Mouse (Mus musculus): ENCODE data around the gene Sgta. TPM values are rescaled to one million over a fixed set of nuclear protein-coding genes. Genes with fewer than 3 reads are reported as not detected.
"Not testable (repeated sequence)": the region's sequence is repeated elsewhere in the genome, so short reads cannot be mapped to it uniquely, and the experiment has no call there.

Gene Sgta
- polyA plus RNA-seq, 1 experiment from 2014 or later: 242 TPM

DNA sequence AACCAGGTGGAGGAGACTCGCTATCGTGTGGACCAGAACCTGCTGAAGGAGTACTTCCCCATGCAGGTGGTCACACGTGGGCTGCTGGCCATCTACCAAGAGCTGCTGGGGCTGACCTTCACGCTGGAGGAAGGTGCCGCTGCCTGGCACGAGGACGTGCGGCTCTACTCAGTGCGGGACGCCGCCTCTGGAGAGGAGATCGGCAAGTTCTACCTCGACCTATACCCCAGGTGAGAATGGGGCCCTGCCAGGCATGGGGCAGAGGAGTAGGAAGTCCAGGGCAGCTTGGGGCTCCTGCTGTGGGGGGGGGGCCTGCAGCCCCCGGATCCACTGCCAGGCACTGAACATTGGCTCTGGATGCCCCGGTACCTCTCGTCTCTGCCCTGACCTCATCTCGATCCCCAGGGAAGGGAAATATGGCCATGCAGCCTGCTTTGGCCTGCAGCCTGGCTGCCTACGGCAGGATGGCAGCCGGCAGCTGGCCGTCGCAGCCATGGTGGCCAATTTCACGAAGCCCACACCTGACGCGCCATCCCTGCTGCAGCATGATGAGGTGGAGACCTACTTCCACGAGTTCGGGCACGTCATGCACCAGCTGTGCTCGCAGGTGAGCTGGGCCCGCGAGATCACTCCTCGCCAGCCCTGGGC lies 20.2 kb upstream of the Sgta start:
- Histone ChIP-seq H3K4me2 (replicated peaks) (no peak overlapping the region), H3K9me3 (no peaks in the 10 kb centered on the region), H3K27ac (no peak overlapping the region), H3K4me3 (no peak overlapping the region), H3K27me3 (no peaks in the 10 kb centered on the region), H3K36me3 (peaks cover 79% of the 10 kb centered on the region), H3K9ac (no peak overlapping the region), H3K4me1 (no peaks in the 10 kb centered on the region)
- ATAC-seq (ENCODE audit: insufficient number of reproducible peaks, insufficient read depth, low FRiP score, low TSS enrichment): no peak
- 89% methylated on average over 31 of the region's 31 CpGs for WGBS

DNA sequence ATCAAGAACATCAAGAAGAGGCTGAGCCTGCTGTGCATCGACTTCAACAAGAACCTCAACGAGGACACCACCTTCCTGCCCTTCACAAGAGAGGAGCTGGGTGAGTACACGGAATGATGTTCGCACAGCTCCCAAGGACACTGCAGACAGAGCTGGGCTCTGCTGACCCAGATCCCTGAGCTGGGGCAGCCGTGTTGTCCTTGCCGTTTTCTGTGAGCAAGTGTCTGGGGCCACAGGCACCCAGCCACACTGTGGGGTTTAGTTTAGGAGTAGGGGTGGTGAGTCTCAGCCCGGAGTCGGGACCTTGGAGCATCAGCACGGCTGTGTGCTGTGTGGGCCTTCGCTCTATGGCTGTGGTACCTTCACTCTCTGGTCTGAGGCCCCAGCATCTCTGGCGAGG lies 17.9 kb upstream of the Sgta start:
- Histone ChIP-seq H3K36me3 (peaks cover 98% of the 10 kb centered on the region), H3K4me3 (no peak overlapping the region), H3K9me3 (no peaks in the 10 kb centered on the region), H3K4me1 (no peaks in the 10 kb centered on the region), H3K9ac (no peak overlapping the region), H3K27ac (no peak overlapping the region), H3K4me2 (replicated peaks) (no peak overlapping the region), H3K27me3 (no peaks in the 10 kb centered on the region)
- no peak for ATAC-seq (ENCODE audit: insufficient number of reproducible peaks, insufficient read depth, low FRiP score, low TSS enrichment)
- WGBS: 93% methylated on average over 11 of the region's 11 CpGs

- 0 out of 2 replicates have a peak, but pooled peaks cover 2% of the 10 kb centered on the region for H3K4me1 ChIP-seq
- no peak overlapping the region for H3K4me2 ChIP-seq (replicated peaks)
- H3K27ac ChIP-seq: no peak overlapping the region
- H3K4me3 ChIP-seq: no peak overlapping the region
- no peaks in the 10 kb centered on the region for H3K27me3 ChIP-seq
- whole genome bisulfite sequencing: 89% methylated on average over 1 of the region's 1 CpGs
- no peak overlapping the region for H3K9ac ChIP-seq
- ATAC-seq (ENCODE audit: insufficient number of reproducible peaks, insufficient read depth, low FRiP score, low TSS enrichment): no peak
- H3K36me3 ChIP-seq: peaks cover 86% of the 10 kb centered on the region
- no peaks in the 10 kb centered on the region for H3K9me3 ChIP-seq
Measured at GRCm38 (mm10) chr10:81076356-81076755, 16.4 kb upstream of the Sgta start.

DNA sequence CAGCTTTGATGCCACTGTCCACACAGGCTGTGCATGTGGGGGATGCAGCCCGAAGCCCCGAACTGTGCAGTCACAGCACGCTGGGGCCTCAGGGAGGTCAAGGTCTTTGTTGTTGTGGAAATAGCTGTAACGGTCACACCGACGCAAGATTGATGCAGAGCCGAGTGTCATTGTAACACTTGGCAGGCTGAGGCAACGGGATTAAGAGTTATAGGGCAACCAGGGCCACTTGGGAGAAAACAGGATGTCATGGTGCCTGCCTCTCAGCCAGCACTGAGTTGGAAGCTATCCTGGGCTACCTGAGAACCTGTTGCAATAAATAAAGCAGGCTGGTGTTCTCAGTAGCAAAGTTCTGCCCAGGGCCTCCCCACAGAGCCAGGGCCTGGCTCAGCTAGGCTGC lies 15.8 kb upstream of the Sgta start:
- Histone ChIP-seq H3K4me1 (peaks cover 9% of the 10 kb centered on the region), H3K27me3 (no peaks in the 10 kb centered on the region), H3K36me3 (peaks cover 80% of the 10 kb centered on the region), H3K4me3 (no peak overlapping the region), H3K27ac (no peak overlapping the region), H3K9ac (no peak overlapping the region), H3K4me2 (replicated peaks) (no peak overlapping the region), H3K9me3 (no peaks in the 10 kb centered on the region)
- 88% methylated on average over 8 of the region's 8 CpGs for WGBS
- ATAC-seq (ENCODE audit: insufficient number of reproducible peaks, insufficient read depth, low FRiP score, low TSS enrichment): no peak

- WGBS: 60% methylated on average over 7 of the region's 7 CpGs
- no peak for ATAC-seq (ENCODE audit: insufficient number of reproducible peaks, insufficient read depth, low FRiP score, low TSS enrichment)
- H3K9ac ChIP-seq: no peak overlapping the region
- H3K4me3 ChIP-seq: no peak overlapping the region
- no peak overlapping the region for H3K27ac ChIP-seq
- peaks cover 57% of the 10 kb centered on the region for H3K36me3 ChIP-seq
- no peaks in the 10 kb centered on the region for H3K9me3 ChIP-seq
- H3K4me1 ChIP-seq: peaks cover 17% of the 10 kb centered on the region
- no peak overlapping the region for H3K4me2 ChIP-seq (replicated peaks)
- H3K27me3 ChIP-seq: no peaks in the 10 kb centered on the region
Measured at GRCm38 (mm10) chr10:81073464-81073863, 13.5 kb upstream of the Sgta start.

DNA sequence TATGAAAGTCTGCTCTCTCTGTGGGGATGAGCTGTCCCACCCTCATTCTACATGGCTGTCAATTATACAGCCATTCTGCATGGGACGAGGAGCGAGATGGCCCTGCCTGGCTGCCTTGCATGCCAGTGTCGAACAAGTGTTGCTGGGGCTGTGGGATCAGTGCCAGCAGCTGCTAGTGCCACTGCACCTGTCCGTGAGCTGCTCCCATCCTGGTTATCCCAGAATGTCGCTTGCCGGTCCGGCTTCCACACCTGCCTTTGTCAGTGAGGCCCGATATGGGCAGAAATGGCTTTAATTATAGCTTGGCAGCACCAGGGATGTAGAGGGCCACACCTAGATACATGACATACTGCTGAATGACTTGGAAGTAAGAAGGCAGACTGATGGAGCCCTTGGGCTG lies 12.3 kb upstream of the Sgta start:
- no peak for ATAC-seq (ENCODE audit: insufficient number of reproducible peaks, insufficient read depth, low FRiP score, low TSS enrichment)
- Histone ChIP-seq H3K9ac (no peak overlapping the region), H3K4me2 (replicated peaks) (no peak overlapping the region), H3K4me1 (peaks cover 17% of the 10 kb centered on the region), H3K27ac (no peak overlapping the region), H3K27me3 (no peaks in the 10 kb centered on the region), H3K4me3 (no peak overlapping the region), H3K36me3 (peaks cover 45% of the 10 kb centered on the region), H3K9me3 (no peaks in the 10 kb centered on the region)
- 94% methylated on average over 8 of the region's 8 CpGs for WGBS

- under 1% methylated on average over 34 of the region's 35 CpGs for WGBS
- H3K4me3 ChIP-seq: peak within 1 kb of the TSS; percentile 56
- H3K27me3 ChIP-seq: no peaks in the 10 kb centered on the region
- H3K4me1 ChIP-seq: peaks cover 17% of the 10 kb centered on the region
- peaks cover 23% of the 10 kb centered on the region for H3K36me3 ChIP-seq
- no peak within 1 kb of the TSS for H3K27ac ChIP-seq
- peak within 1 kb of the TSS; percentile 68 for H3K4me2 ChIP-seq (replicated peaks)
- peak within 1 kb of the TSS; percentile 66 for H3K9ac ChIP-seq
- H3K9me3 ChIP-seq: no peaks in the 10 kb centered on the region
- ATAC-seq (ENCODE audit: insufficient number of reproducible peaks, insufficient read depth, low FRiP score, low TSS enrichment): peak; percentile 93
Measured at GRCm38 (mm10) chr10:81069836-81070235, 9.9 kb upstream of the Sgta start, which contains the start of gene Thop1. Thop1 (plus strand) TSS chr10:81070035.

- Histone ChIP-seq H3K4me3 (no peak overlapping the region), H3K36me3 (peaks cover 11% of the 10 kb centered on the region), H3K27ac (no peak overlapping the region), H3K9me3 (no peaks in the 10 kb centered on the region), H3K9ac (no peak overlapping the region), H3K4me1 (peaks cover 17% of the 10 kb centered on the region), H3K27me3 (no peaks in the 10 kb centered on the region), H3K4me2 (replicated peaks) (no peak overlapping the region)
- 71% methylated on average over 5 of the region's 5 CpGs for WGBS
- no peak for ATAC-seq (ENCODE audit: insufficient number of reproducible peaks, insufficient read depth, low FRiP score, low TSS enrichment)
Measured at GRCm38 (mm10) chr10:81068706-81069105, 8.7 kb upstream of the Sgta start.

- H3K27me3 ChIP-seq; H3K4me3 ChIP-seq; H3K27ac ChIP-seq; H3K36me3 ChIP-seq; H3K9me3 ChIP-seq; H3K4me2 ChIP-seq (replicated peaks); H3K9ac ChIP-seq; H3K4me1 ChIP-seq; ATAC-seq (ENCODE audit: insufficient number of reproducible peaks, insufficient read depth, low FRiP score, low TSS enrichment): not testable (repeated sequence)
- 81% methylated on average over 8 of the region's 8 CpGs for WGBS
Measured at GRCm38 (mm10) chr10:81064519-81064918, 4.5 kb upstream of the Sgta start.

GRCm38 (mm10) chr10:81062710-81063109 lies 2.7 kb upstream of the Sgta start:
- Histone ChIP-seq H3K4me2 (replicated peaks) (no peak overlapping the region), H3K9me3 (no peaks in the 10 kb centered on the region), H3K36me3 (0 out of 2 replicates have a peak, but pooled peaks cover 10% of the 10 kb centered on the region), H3K4me1 (peaks cover 19% of the 10 kb centered on the region), H3K27ac (no peak overlapping the region), H3K27me3 (no peaks in the 10 kb centered on the region), H3K9ac (no peak overlapping the region), H3K4me3 (no peak overlapping the region)
- WGBS: 67% methylated on average over 4 of the region's 4 CpGs
- ATAC-seq (ENCODE audit: insufficient number of reproducible peaks, insufficient read depth, low FRiP score, low TSS enrichment): no peak

DNA sequence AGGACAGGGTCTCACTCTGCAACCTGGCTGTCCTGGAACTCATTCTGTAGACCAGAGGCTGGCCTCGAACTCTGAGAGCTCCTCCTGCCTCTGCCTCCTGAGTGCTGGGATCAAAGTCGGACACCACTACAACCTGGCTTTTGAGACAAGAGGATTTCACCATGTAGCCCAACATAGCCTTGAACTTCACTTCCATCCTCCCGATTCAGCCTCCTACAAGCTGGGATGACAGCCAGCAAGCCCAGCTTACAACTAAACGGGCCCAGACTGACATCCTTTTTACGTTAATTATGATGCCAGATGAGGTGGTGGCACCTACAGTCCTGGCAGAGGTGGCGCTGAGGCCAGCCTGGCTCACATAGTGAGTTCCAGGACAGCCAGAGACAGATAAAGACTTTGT lies 1.1 kb downstream of the Sgta start:
- Histone ChIP-seq H3K4me1 (peaks cover 21% of the 10 kb centered on the region), H3K4me3 (peak overlapping the region; percentile 87), H3K27me3 (no peaks in the 10 kb centered on the region), H3K9me3 (no peaks in the 10 kb centered on the region), H3K27ac (no peak overlapping the region), H3K36me3 (0 out of 2 replicates have a peak, but pooled peaks cover 16% of the 10 kb centered on the region), H3K9ac (peak overlapping the region; percentile 91; the same call in 1 of the 2 replicates), H3K4me2 (replicated peaks) (peak overlapping the region; percentile 94)
- WGBS: 91% methylated on average over 6 of the region's 6 CpGs
- no peak for ATAC-seq (ENCODE audit: insufficient number of reproducible peaks, insufficient read depth, low FRiP score, low TSS enrichment)

DNA sequence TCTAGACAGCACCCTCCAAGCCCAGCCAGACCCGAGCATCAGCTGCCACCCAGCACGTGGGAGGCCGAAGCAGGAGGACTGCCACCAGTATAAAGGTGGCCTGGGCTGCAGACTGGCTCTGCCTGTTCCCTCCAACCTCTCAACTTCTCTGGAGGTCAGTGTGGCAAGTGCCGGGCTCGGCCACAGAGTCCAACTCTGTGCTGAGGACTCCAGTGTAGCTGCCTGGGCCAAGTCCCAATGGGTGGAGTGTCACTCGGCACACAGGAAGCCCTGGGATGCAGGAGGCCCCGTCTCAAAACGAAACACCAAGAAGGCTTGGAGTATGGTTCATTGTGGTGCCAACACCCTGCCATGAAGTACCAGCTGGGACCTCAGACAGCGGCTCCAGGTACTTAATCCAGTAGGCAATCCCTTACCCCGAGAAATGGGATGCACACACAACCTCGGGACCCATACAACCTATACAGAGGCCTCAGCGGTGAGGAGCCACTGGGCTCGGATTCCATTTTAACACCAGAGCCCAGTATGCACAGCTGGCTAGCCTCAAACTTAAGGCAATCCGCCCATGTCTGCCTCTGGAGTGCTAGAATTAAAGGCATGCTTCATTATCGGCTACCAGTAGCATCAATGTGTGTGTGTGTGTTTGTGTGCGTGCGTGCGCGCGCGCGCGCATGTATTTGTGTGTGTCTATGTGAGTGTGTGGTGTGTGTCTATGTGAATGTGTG lies 2.4 kb downstream of the Sgta start:
- no peak for ATAC-seq (ENCODE audit: insufficient number of reproducible peaks, insufficient read depth, low FRiP score, low TSS enrichment)
- H3K9ac ChIP-seq: peak overlapping the region; percentile 17; the same call in 1 of the 2 replicates
- peaks cover 21% of the 10 kb centered on the region for H3K4me1 ChIP-seq
- H3K4me2 ChIP-seq (replicated peaks): no peak overlapping the region
- no peaks in the 10 kb centered on the region for H3K9me3 ChIP-seq
- H3K27me3 ChIP-seq: no peaks in the 10 kb centered on the region
- no peak overlapping the region for H3K4me3 ChIP-seq
- H3K27ac ChIP-seq: no peak overlapping the region
- 0 out of 2 replicates have a peak, but pooled peaks cover 16% of the 10 kb centered on the region for H3K36me3 ChIP-seq
- 93% methylated on average over 23 of the region's 23 CpGs for WGBS
